Mouse (Mus musculus) c-Kit-positive CD71-positive TER-119-negative erythroid progenitor cells, embryonic 14.5 days (primary cell): ENCODE data around the gene Gm27021.
"Not testable (repeated sequence)": the region's sequence is repeated elsewhere in the genome, so short reads cannot be mapped to it uniquely, and the experiment has no call there.

Experiments used
- DNase-seq: peaks from one replicate; pipeline ENCODE4 v3.0.0-alpha.2; 2013; ENCODE audit warnings: low read depth

The Gm27021 gene

GRCm38 (mm10) chr8:120685591-120685990 lies 17.7 kb upstream of the Gm27021 start:
- DNase-seq = no peak

GRCm38 (mm10) chr8:120685097-120685496 lies 17.2 kb upstream of the Gm27021 start:
- no peak for DNase-seq

- DNase-seq = no peak
These were observed 16.2 kb upstream of the Gm27021 start for GRCm38 (mm10) chr8:120684082-120684481.

- DNase-seq = peak; percentile 45
These were observed 15.7 kb upstream of the Gm27021 start for GRCm38 (mm10) chr8:120683602-120684001.

- no peak for DNase-seq
These were observed 13.2 kb upstream of the Gm27021 start for GRCm38 (mm10) chr8:120681113-120681512.

- DNase-seq = not testable (repeated sequence)
These were observed 12.5 kb upstream of the Gm27021 start for GRCm38 (mm10) chr8:120680405-120680804.

- peak; percentile 47 for DNase-seq
These were observed 11.9 kb upstream of the Gm27021 start for GRCm38 (mm10) chr8:120679629-120680387.

- peak; percentile 74 for DNase-seq
These were observed 10.6 kb upstream of the Gm27021 start for GRCm38 (mm10) chr8:120678447-120678846.

- no peak for DNase-seq
These were observed 7.8 kb upstream of the Gm27021 start for GRCm38 (mm10) chr8:120675718-120676117.

GRCm38 (mm10) chr8:120673298-120673697 lies 5.4 kb upstream of the Gm27021 start:
- no peak for DNase-seq

GRCm38 (mm10) chr8:120672626-120673229 lies 4.8 kb upstream of the Gm27021 start:
- DNase-seq = no peak

- no peak for DNase-seq
These were observed 3.9 kb upstream of the Gm27021 start for GRCm38 (mm10) chr8:120671775-120672174.

- peak; percentile 14 for DNase-seq
These were observed 561 bp upstream of the Gm27021 start, which contains the start of gene Emc8 for GRCm38 (mm10) chr8:120668374-120668905. Emc8 (minus strand) TSS chr8:120668573.

- DNase-seq = peak; percentile 16
These were observed 940 bp downstream of the Gm27021 start for GRCm38 (mm10) chr8:120666807-120667470.

- peak; percentile 52 for DNase-seq
These were observed 2.0 kb downstream of the Gm27021 start for GRCm38 (mm10) chr8:120665726-120666455.

- no peak for DNase-seq
These were observed 3.3 kb downstream of the Gm27021 start for GRCm38 (mm10) chr8:120664566-120664965.

GRCm38 (mm10) chr8:120657415-120657814 lies 10.5 kb downstream of the Gm27021 start:
- no peak for DNase-seq

- DNase-seq = no peak
These were observed 11.4 kb downstream of the Gm27021 start for GRCm38 (mm10) chr8:120656322-120657052.

- DNase-seq = no peak
These were observed 20.3 kb downstream of the Gm27021 start, which contains the start of gene 1190005I06Rik for GRCm38 (mm10) chr8:120647532-120647931. 1190005I06Rik (minus strand) TSS chr8:120647632.

GRCm38 (mm10) chr8:120644663-120645062 lies 23.2 kb downstream of the Gm27021 start:
- no peak for DNase-seq

- no peak for DNase-seq
These were observed 25.7 kb downstream of the Gm27021 start for GRCm38 (mm10) chr8:120642031-120642662.
